Mouse (Mus musculus) CH12.LX (cell line): Measurements from ENCODE around the gene Copb2. TPM values are rescaled to one million over a fixed set of nuclear protein-coding genes. Genes with fewer than 3 reads are reported as not detected.

Experiments
- DNase-seq: peaks from one replicate; pipeline ENCODE4 v3.0.0-alpha.2; 2013; ENCODE audit errors: extremely low read depth
- H3K27ac ChIP-seq: 2 replicates; pipeline ENCODE4 v1.5.1; 2012; ENCODE audit warnings: low read depth, mild to moderate bottlenecking, control low read depth, moderate library complexity; ENCODE audit not compliant: insufficient read depth
- H3K27me3 ChIP-seq: replicated peaks from 2 replicates; pipeline ENCODE3; 2012; ENCODE audit warnings: inconsistent platforms
- H3K36me3 ChIP-seq, 2 experiments: replicated peaks in 1 of 2; 2 replicates each; pipeline versions ENCODE3 to v1.6.1; 2012; ENCODE audit warnings: inconsistent platforms in 1 of 2, low read length in 1 of 2, mild to moderate bottlenecking in 1 of 2, mixed read lengths in 1 of 2, moderate library complexity in 1 of 2; ENCODE audit not compliant: control insufficient read depth in 1 of 2, insufficient read depth in 1 of 2
- H3K4me1 ChIP-seq, 2 experiments: 2 replicates each; pipeline ENCODE4 v1.6.1; 2012; ENCODE audit warnings: inconsistent platforms in 1 of 2, moderate library complexity in 1 of 2; ENCODE audit not compliant: insufficient read depth in 2 of 2, control insufficient read depth in 1 of 2
- H3K4me2 ChIP-seq: 2 replicates; pipeline ENCODE4 v1.6.1; 2012; ENCODE audit warnings: low read depth, mild to moderate bottlenecking, control low read depth; ENCODE audit not compliant: poor library complexity, insufficient read depth, severe bottlenecking
- H3K4me3 ChIP-seq, 3 experiments: fragments of 150-350 bp in 1 of 3; sonication (generic) in 1 of 3; replicated peaks in 1 of 3; 2 replicates each; pipeline versions ENCODE3 to v1.5.1; 2011 to 2012; ENCODE audit warnings: low read depth in 2 of 3, low read length in 2 of 3, mild to moderate bottlenecking in 2 of 3, moderate library complexity in 2 of 3, control low read depth in 1 of 3, improper control_type of control experiment in 1 of 3, inconsistent platforms in 1 of 3, mixed read lengths in 1 of 3; ENCODE audit not compliant: poor library complexity in 1 of 3
- H3K79me2 ChIP-seq: replicated peaks from 2 replicates; pipeline ENCODE4 v1.6.1; 2012; ENCODE audit warnings: mild to moderate bottlenecking, moderate library complexity; ENCODE audit not compliant: control insufficient read depth, poor library complexity, insufficient read depth, severe bottlenecking; ENCODE audit errors: extremely low read depth
- H3K9ac ChIP-seq: 2 replicates; pipeline ENCODE4 v1.6.1; 2012; ENCODE audit warnings: low read depth, mild to moderate bottlenecking, control low read depth, moderate library complexity; ENCODE audit not compliant: insufficient read depth
- H3K9me3 ChIP-seq: replicated peaks from 2 replicates; pipeline ENCODE3; 2012; ENCODE audit warnings: low read length, inconsistent platforms, mixed read lengths
- BHLHE40 ChIP-seq: IDR thresholded peaks from 2 replicates; pipeline ENCODE4 v1.6.1; 2011; ENCODE audit warnings: mild to moderate bottlenecking, low read depth, low read length, improper control_type of control experiment
- CHD2 ChIP-seq: IDR thresholded peaks from 2 replicates; pipeline ENCODE4 v1.6.1; 2011; ENCODE audit warnings: low read length, improper control_type of control experiment
- CTCF ChIP-seq, 2 experiments: IDR thresholded peaks in 1 of 2; conservative IDR thresholded peaks in 1 of 2; 2 replicates each; pipeline ENCODE4 v1.5.1; 2011 to 2012; ENCODE audit warnings: low read depth in 2 of 2, low read length in 2 of 2, improper control_type of control experiment in 1 of 2, inconsistent platforms in 1 of 2, mild to moderate bottlenecking in 1 of 2, moderate library complexity in 1 of 2
- E2F4 ChIP-seq: IDR thresholded peaks from 2 replicates; pipeline ENCODE4 v1.6.1; 2011; ENCODE audit warnings: low read depth, low read length, improper control_type of control experiment; ENCODE audit not compliant: insufficient replicate concordance
- ELF1 ChIP-seq: IDR thresholded peaks from 2 replicates; pipeline ENCODE4 v1.6.1; 2014; ENCODE audit warnings: low read depth, mild to moderate bottlenecking, inconsistent platforms, low read length, improper control_type of control experiment
- ETS1 ChIP-seq: conservative IDR thresholded peaks from 2 replicates; pipeline ENCODE4 v1.6.1; 2012; ENCODE audit warnings: low read depth, mild to moderate bottlenecking, inconsistent platforms, low read length, improper control_type of control experiment, moderate library complexity
- HCFC1 ChIP-seq: IDR thresholded peaks from 2 replicates; pipeline ENCODE4 v1.6.1; 2012; ENCODE audit warnings: low read depth, mild to moderate bottlenecking, inconsistent platforms, low read length, improper control_type of control experiment
- JUN ChIP-seq: IDR thresholded peaks from 2 replicates; pipeline ENCODE4 v1.6.1; 2011; ENCODE audit warnings: low read depth, mild to moderate bottlenecking, low read length, improper control_type of control experiment, moderate library complexity; ENCODE audit not compliant: insufficient read depth
- MAX ChIP-seq: IDR thresholded peaks from 2 replicates; pipeline ENCODE4 v1.6.1; 2011; ENCODE audit warnings: low read length, improper control_type of control experiment
- MAZ ChIP-seq: IDR thresholded peaks from 2 replicates; pipeline ENCODE4 v1.6.1; 2012; ENCODE audit warnings: low read depth, mild to moderate bottlenecking, inconsistent platforms, low read length, improper control_type of control experiment, moderate library complexity
- MXI1 ChIP-seq: IDR thresholded peaks from 2 replicates; pipeline ENCODE4 v1.6.1; 2011; ENCODE audit warnings: mild to moderate bottlenecking, low read depth, low read length, improper control_type of control experiment
- MYC ChIP-seq: IDR thresholded peaks from 2 replicates; pipeline ENCODE4 v1.6.1; 2011; ENCODE audit warnings: low read depth, mild to moderate bottlenecking, improper control_type of control experiment, low read length
- NRF1 ChIP-seq: IDR thresholded peaks from 2 replicates; pipeline ENCODE4 v1.6.1; 2014; ENCODE audit warnings: low read depth, mild to moderate bottlenecking, inconsistent platforms, low read length, improper control_type of control experiment, moderate library complexity
- RAD21 ChIP-seq: IDR thresholded peaks from 2 replicates; pipeline ENCODE4 v1.6.1; 2011; ENCODE audit warnings: low read depth, mild to moderate bottlenecking, low read length, improper control_type of control experiment, moderate library complexity
- RCOR1 ChIP-seq: conservative IDR thresholded peaks from 2 replicates; pipeline ENCODE4 v1.6.1; 2012; ENCODE audit warnings: low read depth, mild to moderate bottlenecking, inconsistent platforms, low read length, improper control_type of control experiment
- SIN3A ChIP-seq: IDR thresholded peaks from 2 replicates; pipeline ENCODE4 v1.6.1; 2012; ENCODE audit warnings: low read length, improper control_type of control experiment, inconsistent platforms
- SMC3 ChIP-seq: IDR thresholded peaks from 2 replicates; pipeline ENCODE4 v1.6.1; 2011; ENCODE audit warnings: low read depth, low read length, improper control_type of control experiment
- TBP ChIP-seq: conservative IDR thresholded peaks from 2 replicates; pipeline ENCODE4 v1.6.1; 2011; ENCODE audit warnings: low read depth, low read length, improper control_type of control experiment
- USF1 ChIP-seq: IDR thresholded peaks from 2 replicates; pipeline ENCODE4 v1.6.1; 2014; ENCODE audit warnings: low read depth, mild to moderate bottlenecking, inconsistent platforms, low read length, improper control_type of control experiment
- USF2 ChIP-seq: conservative IDR thresholded peaks from 2 replicates; pipeline ENCODE4 v1.6.1; 2011; ENCODE audit warnings: low read depth, low read length, improper control_type of control experiment
- ZC3H11A ChIP-seq: IDR thresholded peaks from 2 replicates; pipeline ENCODE4 v1.6.1; 2012; ENCODE audit warnings: low read depth, mild to moderate bottlenecking, inconsistent platforms, low read length, improper control_type of control experiment
- ZMIZ1 ChIP-seq: IDR thresholded peaks from 2 replicates; pipeline ENCODE4 v1.6.1; 2012; ENCODE audit warnings: low read depth, mild to moderate bottlenecking, inconsistent platforms, low read length, improper control_type of control experiment
- ZNF384 ChIP-seq: IDR thresholded peaks from 2 replicates; pipeline ENCODE4 v1.6.1; 2012; ENCODE audit warnings: low read depth, low read length, improper control_type of control experiment, inconsistent platforms
- dilution Hi-C: fragments of 300-500 bp; cut with MboI; formaldehyde crosslinking; loops from 2 replicates; pipeline ENCODE4 v1.14.3; 2020; ENCODE audit warnings: low sequenced_read_pairs; ENCODE audit not compliant: extremely low pct_unique_long_range_greater_than_20kb, extremely low pct_ligation_motif_present
- in situ Hi-C: fragments of 300-500 bp; cut with MboI; formaldehyde crosslinking; loops from 3 replicates; pipeline ENCODE4 v1.14.3; 2019; ENCODE audit warnings: low sequenced_read_pairs, low pct_ligation_motif_present, low pct_unique_long_range_greater_than_20kb, mixed read lengths
- polyA plus RNA-seq: library from polyadenylated mRNA; unstranded; fragments of >175 nt; gene quantifications from 2 replicates; pipeline ENCODE4 v1.2.1, GENCODE M21; 2012; ENCODE audit warnings: low read depth; ENCODE audit not compliant: insufficient read length
- total RNA-seq, 2 experiments: library from RNA; depleted of rRNA; stranded (reverse); fragments of 300-350 nt in 1 of 2; fragments of >200 nt in 1 of 2; gene quantifications; 2 replicates each; pipeline ENCODE4 v1.2.3; 2012 to 2014

The Copb2 gene
- total and polyA plus RNA-seq, 3 experiments: 92.8 to 122 (median 106) TPM

DNA sequence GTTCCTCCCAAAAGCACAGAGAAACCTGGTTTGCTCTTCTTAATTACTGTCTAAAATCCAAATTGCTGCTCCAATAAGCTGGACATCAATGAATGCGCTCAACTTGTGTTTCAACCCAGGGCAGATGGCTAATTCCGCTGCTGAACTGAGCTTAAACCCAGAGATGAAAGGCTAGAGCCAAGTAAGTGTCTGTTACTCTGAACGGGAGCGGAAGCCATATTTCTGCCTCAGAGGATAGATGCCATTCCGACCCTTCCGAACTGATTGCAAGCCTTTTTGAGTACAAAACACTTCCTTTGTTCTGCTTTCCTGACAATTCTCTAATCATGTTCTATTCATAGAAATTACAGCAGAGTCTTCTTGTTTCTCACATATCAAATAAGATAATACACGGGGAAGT is 36.3 kb upstream of the Copb2 start:
- no peaks in the 10 kb centered on the region for H3K79me2 ChIP-seq
- no peak overlapping the region for H3K4me3 ChIP-seq
- no peak overlapping the region for H3K27ac ChIP-seq
- H3K4me1 ChIP-seq: peaks cover 0 to 8% of the 10 kb centered on the region in 2 experiments; a peak in 2 of 4 replicates
- H3K9ac ChIP-seq: no peak overlapping the region
- H3K36me3 ChIP-seq: no peaks in the 10 kb centered on the region
- DNase-seq: no peak
- TF ChIP-seq JUN (no peak), TBP (no peak), RAD21 (no peak), MYC (no peak), BHLHE40 (no peak), ETS1 (no peak), RCOR1 (no peak), USF1 (no peak), USF2 (no peak), NRF1 (no peak), HCFC1 (no peak), CHD2 (no peak), E2F4 (no peak), ELF1 (no peak), SIN3A (no peak)
- dilution Hi-C loops (no loop called here), in situ Hi-C loops (no loop called here)
- no peaks in the 10 kb centered on the region for H3K9me3 ChIP-seq
- peaks cover 2% of the 10 kb centered on the region for H3K27me3 ChIP-seq
- no peak overlapping the region for H3K4me2 ChIP-seq

DNA sequence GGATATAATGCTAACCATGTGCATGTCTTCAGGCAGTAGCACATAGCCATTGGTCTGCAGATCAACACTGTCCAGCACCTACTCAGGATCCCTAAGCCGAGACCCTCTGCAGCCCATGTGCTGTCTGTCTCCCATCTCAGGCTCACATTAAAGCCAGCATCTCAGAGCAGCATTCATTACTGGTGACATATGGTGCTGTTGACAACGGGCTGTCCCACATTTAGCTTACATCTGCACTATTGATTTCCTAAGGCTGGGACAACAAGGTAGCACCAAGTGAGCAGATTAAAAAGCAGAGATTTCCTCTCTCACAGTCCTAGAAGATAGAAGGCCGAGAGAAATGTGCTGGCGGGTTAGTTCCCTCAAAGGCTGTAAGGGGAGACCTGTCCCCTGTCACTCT is 33.7 kb upstream of the Copb2 start:
- Histone ChIP-seq H3K4me3 (no peak overlapping the region), H3K9ac (no peak overlapping the region), H3K4me2 (no peak overlapping the region), H3K4me1 (peaks cover 0 to 8% of the 10 kb centered on the region in 2 experiments; a peak in 2 of 4 replicates), H3K9me3 (no peaks in the 10 kb centered on the region), H3K79me2 (no peaks in the 10 kb centered on the region), H3K27me3 (no peaks in the 10 kb centered on the region), H3K27ac (no peak overlapping the region), H3K36me3 (no peaks in the 10 kb centered on the region)
- in situ Hi-C loops (no loop called here), dilution Hi-C loops (no loop called here)
- TF ChIP-seq USF1: no peak
- TF ChIP-seq USF2: no peak
- TF ChIP-seq ELF1: no peak
- no peak for TF ChIP-seq MXI1
- TF ChIP-seq ZNF384: no peak
- TF ChIP-seq ZMIZ1: no peak
- no peak for TF ChIP-seq MAX
- no peak for TF ChIP-seq ZC3H11A
- TF ChIP-seq MAZ: no peak
- TF ChIP-seq CHD2: no peak
- TF ChIP-seq SMC3: no peak
- TF ChIP-seq ETS1: no peak
- TF ChIP-seq CTCF (conservative IDR thresholded peaks at IDR 0.05 in 1 of 2, IDR thresholded peaks at IDR 0.05 in 1 of 2; ENCODE audit: low read depth in 2 of 2, low read length in 2 of 2): no peak
- no peak for DNase-seq
